Mouse (Mus musculus) C2C12 (cell line): Measurements from ENCODE around the gene Rnf39.

Source experiments
- CEBPB ChIP-seq: IDR thresholded peaks from one replicate; pipeline ENCODE4 v1.6.1; 2011; ENCODE audit warnings: low read depth, mild to moderate bottlenecking, control low read depth, moderate library complexity
- CTCF ChIP-seq: IDR thresholded peaks from one replicate; pipeline ENCODE4 v1.5.1; 2011; ENCODE audit not compliant: control insufficient read depth, insufficient read depth, insufficient read length
- FOSL1 ChIP-seq: IDR thresholded peaks from one replicate; pipeline ENCODE4 v1.8.0; 2011; ENCODE audit warnings: mild to moderate bottlenecking, low read length; ENCODE audit not compliant: poor library complexity, insufficient read depth, severe bottlenecking
- MAX ChIP-seq: IDR thresholded peaks from one replicate; pipeline ENCODE4 v1.6.1; 2011; ENCODE audit warnings: mild to moderate bottlenecking, control low read depth
- MYOD1 ChIP-seq: IDR thresholded peaks from one replicate; pipeline ENCODE4 v1.6.1; 2011; ENCODE audit warnings: low read depth; ENCODE audit not compliant: control insufficient read depth, insufficient read length
- USF1 ChIP-seq: IDR thresholded peaks from one replicate; pipeline ENCODE4 v1.6.1; 2011; ENCODE audit warnings: low read depth, mild to moderate bottlenecking, control low read depth, moderate library complexity

DNA sequence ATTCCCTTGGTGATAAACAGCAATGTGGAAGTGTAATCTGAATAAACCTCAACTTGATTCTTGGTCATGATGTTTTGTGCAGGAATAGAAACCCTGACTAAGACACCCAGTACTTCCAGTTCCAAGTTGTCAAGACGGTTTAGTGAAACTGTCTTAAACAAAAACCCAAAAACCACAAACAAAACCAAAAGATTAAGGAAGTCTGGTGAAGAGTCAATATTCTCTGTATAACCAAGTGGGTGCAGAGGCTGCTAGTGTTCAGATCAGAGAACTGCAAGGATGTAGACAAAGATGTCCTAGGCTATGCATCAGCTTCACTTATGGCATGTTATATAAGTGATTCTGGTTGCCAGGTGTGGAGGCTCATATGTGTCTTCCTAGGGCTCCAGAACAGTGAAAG lies 24.2 kb downstream of the Rnf39 start:
- TF ChIP-seq FOSL1 (no peak), MYOD1 (no peak), CTCF (no peak), USF1 (no peak), MAX (no peak), CEBPB (no peak)
